Mouse (Mus musculus): ENCODE results near the gene Tln2. TPM values are rescaled to one million over a fixed set of nuclear protein-coding genes. Genes with fewer than 3 reads are reported as not detected.

Tln2 gene
- total RNA-seq, 1 experiment from 2014 or later: 30.4 TPM

GRCm38 (mm10) chr9:67196609-67197008 is 362.9 kb downstream of the Tln2 start:
- no peak for DNase-seq

GRCm38 (mm10) chr9:67195306-67195705 is 364.2 kb downstream of the Tln2 start:
- no peak for DNase-seq

GRCm38 (mm10) chr9:67191488-67192331 is 367.8 kb downstream of the Tln2 start:
- no peak for DNase-seq

DNA sequence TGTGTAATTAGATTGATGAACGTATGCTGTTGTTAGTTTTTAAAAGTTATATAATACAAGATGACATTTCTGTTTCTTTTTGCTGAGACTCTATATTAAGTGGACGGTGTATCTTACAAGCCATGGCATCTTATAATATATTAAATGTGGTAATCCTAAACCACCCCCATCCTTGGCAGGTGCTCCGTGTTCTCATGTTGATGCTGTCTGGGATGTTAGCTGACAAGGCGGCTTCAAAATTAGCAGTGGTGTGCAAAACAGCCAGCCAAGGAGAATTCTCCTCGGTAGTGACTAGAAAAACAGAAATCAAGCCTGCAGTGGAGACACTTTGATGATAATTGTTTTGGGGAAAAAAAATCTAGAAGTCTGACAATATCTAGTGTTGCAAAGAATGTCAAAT is 371.8 kb downstream of the Tln2 start:
- DNase-seq: no peak

DNA sequence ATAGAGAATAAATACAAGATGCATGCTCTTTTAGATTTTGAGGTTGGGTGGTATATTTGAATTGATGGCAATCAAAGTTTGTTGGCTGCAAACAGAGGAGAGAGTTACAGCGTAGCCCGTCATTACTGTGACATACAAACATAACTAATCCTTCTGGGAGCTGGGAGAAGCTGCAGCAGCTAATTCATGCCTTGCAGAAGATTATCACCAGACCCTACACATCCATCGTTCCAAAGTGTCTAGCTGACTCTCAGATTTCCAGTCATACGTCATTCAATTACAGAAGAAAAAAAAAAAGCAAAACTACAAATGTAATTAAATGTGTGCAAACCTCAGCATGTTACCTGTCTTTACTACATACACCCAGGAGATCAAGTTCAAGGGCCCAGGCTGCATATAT is 372.3 kb downstream of the Tln2 start:
- DNase-seq: no peak

GRCm38 (mm10) chr9:67184556-67184955 is 374.9 kb downstream of the Tln2 start:
- no peak for DNase-seq

DNA sequence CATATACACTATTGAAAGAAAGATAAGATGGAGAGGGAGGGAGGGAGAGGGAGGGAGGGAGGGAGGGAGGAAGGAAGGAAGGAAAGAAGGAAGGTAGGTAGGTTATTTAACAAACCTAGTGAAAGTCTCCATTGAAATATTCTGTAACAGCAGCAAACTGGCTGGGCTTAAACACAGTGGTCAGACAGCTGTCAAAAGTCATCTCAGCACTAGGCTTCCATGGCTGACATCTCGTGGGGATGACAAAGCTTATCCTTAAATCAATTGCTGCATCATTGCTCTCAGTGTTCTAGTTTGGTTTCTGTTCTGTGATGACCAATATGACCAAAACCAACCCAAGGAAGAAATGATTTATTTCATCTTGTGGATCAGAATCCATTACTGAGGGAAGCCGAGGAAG is 376.0 kb downstream of the Tln2 start:
- no peak for DNase-seq

DNA sequence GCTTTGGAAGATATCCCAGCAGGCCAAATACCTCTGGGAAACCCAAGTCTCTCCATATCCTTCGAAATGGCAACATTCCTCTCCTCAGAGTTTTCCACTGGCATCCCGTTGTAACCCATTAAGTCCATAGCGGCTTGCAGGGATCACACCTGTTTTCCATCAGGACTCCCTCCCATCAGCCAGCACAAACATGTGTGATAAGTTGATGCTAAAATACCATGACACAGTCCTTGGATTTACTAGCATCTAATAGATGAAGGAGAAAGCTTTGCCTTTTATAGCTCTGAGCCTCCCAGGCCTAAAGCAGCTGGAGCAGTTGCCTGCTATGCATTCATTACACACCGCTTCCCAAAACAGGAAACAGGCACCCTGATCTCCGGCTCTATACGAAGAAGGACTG is 377.5 kb downstream of the Tln2 start:
- no peak for DNase-seq

DNA sequence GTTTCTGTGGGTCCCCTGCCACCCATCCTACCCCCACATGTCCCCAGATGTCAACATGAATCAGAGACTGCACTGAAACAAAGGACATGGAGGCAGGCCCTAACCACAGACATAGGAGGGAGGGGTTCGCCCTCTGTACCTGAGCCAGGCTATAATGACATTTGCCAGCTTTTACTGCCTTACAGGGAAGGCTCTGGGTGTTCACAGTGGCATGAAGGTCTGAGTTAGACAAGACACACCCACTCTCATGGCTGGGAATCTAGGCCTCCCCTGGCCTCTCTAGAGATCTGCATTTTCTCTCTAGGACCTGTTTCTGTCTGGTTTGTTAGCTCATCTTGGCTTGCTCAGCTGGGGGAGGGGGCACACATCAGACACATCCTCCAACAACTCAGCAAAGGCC is 380.8 kb downstream of the Tln2 start:
- no peak for DNase-seq

GRCm38 (mm10) chr9:67178203-67178602 is 381.3 kb downstream of the Tln2 start:
- DNase-seq: no peak

GRCm38 (mm10) chr9:67176073-67176472 is 383.4 kb downstream of the Tln2 start:
- no peak for DNase-seq

GRCm38 (mm10) chr9:67173816-67174215 is 385.7 kb downstream of the Tln2 start:
- no peak for DNase-seq

GRCm38 (mm10) chr9:67173154-67173553 is 386.3 kb downstream of the Tln2 start:
- DNase-seq: no peak

DNA sequence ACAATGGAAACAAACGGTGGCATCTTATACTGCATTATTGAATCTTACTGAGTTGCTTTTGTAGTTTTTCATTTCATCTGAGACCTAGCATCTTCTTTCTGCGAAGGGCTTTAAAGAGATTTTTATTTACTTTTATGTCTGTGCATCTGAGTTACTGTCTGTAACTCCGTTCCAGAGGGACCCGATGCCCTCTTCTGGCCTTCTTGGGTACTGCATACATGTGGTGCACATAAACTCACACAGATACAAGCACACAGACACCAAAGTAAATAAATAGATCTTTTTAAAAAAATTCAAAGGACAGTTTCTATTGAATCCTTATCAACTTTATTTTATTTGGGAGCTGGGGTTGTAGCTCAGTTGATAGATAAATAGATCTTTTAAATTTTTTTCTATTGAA is 388.1 kb downstream of the Tln2 start:
- DNase-seq: no peak

GRCm38 (mm10) chr9:67170759-67171158 is 388.7 kb downstream of the Tln2 start:
- DNase-seq: no peak

DNA sequence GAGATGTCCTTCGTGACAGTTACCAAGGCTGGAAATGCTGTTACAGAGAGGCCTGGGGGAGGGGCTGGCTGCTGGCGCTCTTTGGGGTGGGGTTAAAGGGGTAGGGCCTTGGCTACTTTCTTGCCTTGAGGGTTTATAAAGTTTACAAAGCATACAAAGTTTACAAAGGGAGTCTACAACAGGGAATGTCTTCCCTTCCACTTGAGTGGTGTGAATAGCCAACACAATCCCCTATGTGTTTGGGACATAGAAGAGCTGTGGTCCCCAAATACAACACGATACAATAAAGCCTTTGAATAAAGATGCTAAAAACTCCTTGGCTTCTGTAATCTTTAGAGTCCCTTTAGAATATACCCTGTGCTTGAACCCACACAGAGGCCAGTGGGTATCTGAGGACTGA is 389.5 kb downstream of the Tln2 start:
- DNase-seq: no peak

Small RNA genes within 50 kb of the gene (microRNA-seq; reads per million reads assigned to microRNA genes)
- 74.3 to 76.8 reads per million in 2 experiments for gene Mir190a

Other genes starting within 250 kb of the Tln2 start
- 0.24 TPM in 1 of 2 replicates, not detected in the other for gene C2cd4b, start 199.7 kb upstream of the Tln2 start, total RNA-seq (2021)

Measured in adrenal gland, postnatal 25 days (tissue).